Comparison of ENCODE assay signal across 8 mouse cellular contexts in genomic region chr5:50058421-50059286, GRCm38 (mm10). TPM values are rescaled to one million over a fixed set of nuclear protein-coding genes. Genes with fewer than 3 reads are reported as not detected.
DNase-seq lines count a peak whose midpoint lies in the region; ATAC-seq and TF ChIP-seq lines count a peak whose summit lies in the region.

TSS of gene Adgra3 (minus strand) at chr5:50059006.

- peak; percentile 43; the same call in 1 of the 2 replicates for TF ChIP-seq POLR2A in lung, adult 2 months (IDR thresholded peaks at IDR 0.05; ENCODE audit: borderline replicate concordance, extremely low read depth, low read depth, low read length)

- peak; percentile 72 for DNase-seq in ES-CJ7 (ENCODE audit: low read depth, low spot score)
- DNase-seq in c-Kit-positive CD71-negative TER-119-negative erythroid progenitor cells, embryonic 14.5 days (ENCODE audit: low read depth): peak; percentile 36
- DNase-seq in kidney, postnatal 36 days: peak; percentile 91 to 95
- peak; percentile 78 for DNase-seq in lung, adult 2 months
- DNase-seq in ovary, adult 18-20 months (ENCODE audit: low spot score): peak; percentile 81
- peak; percentile 54 to 67 for DNase-seq in thymus, postnatal 36 days

- peaks cover 22% of the 10 kb centered on the region for H3K4me1 ChIP-seq in forebrain, embryonic 13.5 days
- peaks cover 24% of the 10 kb centered on the region for H3K4me1 ChIP-seq in heart, embryonic 16.5 days (ENCODE audit: control insufficient read depth, insufficient read depth, low read length)
- H3K4me1 ChIP-seq in lung, adult 2 months (ENCODE audit: control insufficient read depth, insufficient read depth, low read length): peaks cover 6% of the 10 kb centered on the region

- peak within 1 kb of the TSS; percentile 73 for H3K4me2 ChIP-seq in forebrain, embryonic 13.5 days
- H3K4me2 ChIP-seq in heart, embryonic 16.5 days (ENCODE audit: low read depth, low read length): peak within 1 kb of the TSS; percentile 92

- H3K9me3 ChIP-seq in forebrain, embryonic 13.5 days (replicated peaks): no peaks in the 10 kb centered on the region
- no peaks in the 10 kb centered on the region for H3K9me3 ChIP-seq in heart, embryonic 16.5 days (replicated peaks; ENCODE audit: control insufficient read depth, low read length)

- TF ChIP-seq CTCF in lung, adult 2 months (IDR thresholded peaks at IDR 0.05; ENCODE audit: insufficient read depth, low read length): no peak

- peak within 1 kb of the TSS; percentile 82 for H3K27ac ChIP-seq in forebrain, embryonic 13.5 days
- H3K27ac ChIP-seq in heart, embryonic 16.5 days (ENCODE audit: low read length): peak within 1 kb of the TSS; percentile 88

- peak within 1 kb of the TSS; percentile 89 for H3K4me3 ChIP-seq in forebrain, embryonic 13.5 days
- peak within 1 kb of the TSS; percentile 72 for H3K4me3 ChIP-seq in heart, embryonic 16.5 days (ENCODE audit: low read length)
- peak within 1 kb of the TSS; percentile 86 for H3K4me3 ChIP-seq in lung, adult 2 months (replicated peaks; ENCODE audit: extremely low read depth, low read depth, low read length)

- ATAC-seq in forebrain, embryonic 13.5 days: peak; percentile 89
- ATAC-seq in heart, embryonic 16.5 days (replicated peaks; ENCODE audit: extremely low read depth, insufficient read depth, low FRiP score): peak; percentile 92

- H3K9ac ChIP-seq in forebrain, embryonic 13.5 days: peak within 1 kb of the TSS; percentile 98
- peak within 1 kb of the TSS; percentile 98 for H3K9ac ChIP-seq in heart, embryonic 16.5 days (ENCODE audit: low read length)

- WGBS in forebrain, embryonic 13.5 days: under 1% methylated on average over 76 of the region's 113 CpGs
- WGBS in heart, embryonic 16.5 days: under 1% methylated on average over 80 of the region's 113 CpGs
- under 1% methylated on average over 113 of the region's 113 CpGs for WGBS in lung, adult 2 months

- no peaks in the 10 kb centered on the region for H3K27me3 ChIP-seq in forebrain, embryonic 13.5 days
- H3K27me3 ChIP-seq in heart, embryonic 16.5 days (ENCODE audit: control insufficient read depth, insufficient read depth, low read length): no peaks in the 10 kb centered on the region

- no peaks in the 10 kb centered on the region for H3K36me3 ChIP-seq in forebrain, embryonic 13.5 days (ENCODE audit: poor library complexity, severe bottlenecking)
- H3K36me3 ChIP-seq in heart, embryonic 16.5 days (ENCODE audit: control insufficient read depth, insufficient read depth): no peaks in the 10 kb centered on the region

RNA-seq across cellular contexts. Expression of gene Adgra3, which starts in this region (rescaled TPM):
- 22.3 and 22.6 TPM in 2 replicates for polyA plus RNA-seq in forebrain, embryonic 13.5 days (2015; fragmentation: Nextera tagmentation; extraction: Ambion mirVana)
- polyA plus RNA-seq in heart, embryonic 16.5 days (2015; fragmentation: Nextera tagmentation; extraction: Ambion mirVana): 9.8 and 14.5 TPM in 2 replicates
- 37.2 and 44.1 TPM in 2 replicates for polyA plus RNA-seq in lung, adult 2 months (2012; rRNA removed)

Comparison
In these comparisons a context has a peak if more than half of its experiments do, and no peak if none do; other contexts are left out.
1. Peak in every context shown above with its lines: DNase-seq, ATAC-seq, H3K4me3 ChIP-seq and H3K27ac ChIP-seq.
2. DNase-seq: peak in every context shown above with its lines; median percentile 93 in kidney, postnatal 36 days; 81 in ovary, adult 18-20 months; 78 in lung, adult 2 months; 72 in ES-CJ7; 60 in thymus, postnatal 36 days; 36 in c-Kit-positive CD71-negative TER-119-negative erythroid progenitor cells, embryonic 14.5 days.